Mouse (Mus musculus): ENCODE data around the gene C2cd5.
"Not testable (repeated sequence)": the region's sequence is repeated elsewhere in the genome, so short reads cannot be mapped to it uniquely, and the experiment has no call there.

C2cd5 gene

DNA sequence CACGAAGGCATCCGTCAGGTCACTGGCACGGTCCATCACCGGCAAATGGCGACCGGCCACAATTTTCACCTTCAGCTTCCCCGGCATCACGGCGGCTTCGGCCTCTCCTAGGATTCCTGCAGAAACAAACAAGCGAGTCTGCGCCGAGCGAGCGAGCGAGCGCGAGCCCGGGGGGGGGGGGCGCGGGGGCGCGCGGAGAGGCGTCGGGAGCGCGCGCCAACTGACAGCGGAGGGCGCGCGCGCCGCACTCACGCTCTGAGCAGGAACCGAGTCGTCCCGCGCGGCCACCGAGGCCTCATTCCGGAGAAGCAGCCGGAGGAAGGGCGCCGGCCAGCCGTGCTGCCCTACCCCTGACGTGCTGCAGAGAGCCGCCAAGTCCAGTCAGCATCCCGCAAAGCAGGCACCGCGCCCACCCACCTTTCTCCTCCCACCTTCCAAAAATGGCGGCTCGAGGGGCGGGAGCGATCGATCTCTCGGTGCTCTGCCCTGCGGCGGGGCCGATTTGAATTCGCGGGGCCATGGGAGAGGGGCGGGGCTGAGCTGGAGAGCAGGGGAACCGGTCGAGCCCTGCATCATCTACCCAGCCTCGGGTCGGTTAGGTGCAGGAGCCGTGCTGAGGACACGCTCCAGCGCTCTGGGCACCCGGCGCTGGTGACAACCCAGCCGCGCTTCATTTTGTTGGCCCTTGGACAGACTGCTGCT lies at the start of gene C2cd5:
Gene C2cd5 (minus strand): TSS at position 461 of the 702 bp plus-strand sequence.
- DNase-seq (ENCODE audit: low read depth, low spot score): peak; percentile 92

GRCm38 (mm10) chr6:143148868-143149267 lies 48.9 kb upstream of the C2cd5 start:
- DNase-seq (ENCODE audit: low read depth, low spot score): no peak

- DNase-seq (ENCODE audit: low read depth, low spot score): no peak
These were observed 46.8 kb upstream of the C2cd5 start for GRCm38 (mm10) chr6:143146756-143147155.

DNA sequence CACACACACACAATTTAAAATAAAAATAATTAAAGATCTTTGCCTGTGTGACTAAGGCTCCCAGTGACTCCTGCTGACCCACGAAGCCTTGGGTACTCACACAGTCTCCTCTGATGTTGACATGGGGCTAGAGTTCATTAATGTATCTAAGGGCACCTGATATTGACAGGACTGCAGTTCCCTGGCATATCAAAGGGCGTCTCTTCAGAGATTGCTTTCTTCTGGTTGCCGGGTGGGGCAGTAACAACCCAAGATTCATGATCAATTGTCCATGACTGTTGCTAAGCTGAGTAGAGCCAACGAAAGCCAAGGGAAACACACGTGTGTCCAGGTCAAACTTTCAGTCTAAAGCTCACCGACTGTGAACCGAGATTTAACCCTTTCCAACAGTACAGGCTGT lies 45.1 kb upstream of the C2cd5 start:
- no peak for DNase-seq (ENCODE audit: low read depth, low spot score)

DNA sequence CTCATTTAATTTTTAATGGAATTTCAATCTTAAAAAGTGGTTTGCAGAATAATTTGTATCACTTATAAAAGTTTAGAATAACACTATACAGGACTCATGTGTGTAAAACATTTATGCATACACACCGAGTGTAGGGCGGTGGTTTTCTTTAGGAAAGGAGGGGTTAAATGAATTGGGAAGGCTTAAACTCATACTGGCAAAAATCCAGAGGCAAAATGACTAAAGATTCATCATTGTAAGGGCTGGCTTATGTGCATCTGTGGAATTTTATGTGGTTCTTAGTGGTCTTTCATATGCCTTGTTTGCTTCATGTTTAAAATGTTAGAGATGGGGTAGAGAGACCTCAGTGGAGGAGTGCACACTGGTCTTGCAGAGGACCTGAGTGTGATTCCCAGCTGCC lies 44.6 kb upstream of the C2cd5 start:
- no peak for DNase-seq (ENCODE audit: low read depth, low spot score)

DNA sequence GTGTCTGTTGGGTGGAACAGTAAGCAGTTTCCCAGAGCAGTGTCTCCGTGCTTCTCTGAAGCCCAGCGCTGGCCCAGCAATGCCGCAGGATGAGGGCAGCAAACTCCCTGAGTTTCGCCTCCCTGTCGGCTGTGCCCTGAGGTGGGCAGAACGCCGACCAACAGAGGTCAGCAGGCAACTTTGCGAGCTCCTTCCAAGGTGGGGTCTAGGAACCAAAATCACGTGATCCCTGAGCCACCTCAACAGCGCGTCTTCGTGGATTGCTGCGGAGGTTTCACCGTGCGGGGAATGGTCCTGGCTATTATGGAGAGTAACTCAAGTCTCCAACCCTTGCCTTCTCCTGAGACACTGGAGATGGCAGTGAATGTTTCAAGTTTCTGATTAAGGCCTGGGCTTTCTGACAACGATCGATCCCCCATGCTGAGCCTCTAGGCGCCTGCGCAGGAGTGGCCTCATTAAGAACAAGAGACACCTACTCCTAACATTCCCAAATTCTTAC lies 43.9 kb upstream of the C2cd5 start:
- DNase-seq (ENCODE audit: low read depth, low spot score): no peak

DNA sequence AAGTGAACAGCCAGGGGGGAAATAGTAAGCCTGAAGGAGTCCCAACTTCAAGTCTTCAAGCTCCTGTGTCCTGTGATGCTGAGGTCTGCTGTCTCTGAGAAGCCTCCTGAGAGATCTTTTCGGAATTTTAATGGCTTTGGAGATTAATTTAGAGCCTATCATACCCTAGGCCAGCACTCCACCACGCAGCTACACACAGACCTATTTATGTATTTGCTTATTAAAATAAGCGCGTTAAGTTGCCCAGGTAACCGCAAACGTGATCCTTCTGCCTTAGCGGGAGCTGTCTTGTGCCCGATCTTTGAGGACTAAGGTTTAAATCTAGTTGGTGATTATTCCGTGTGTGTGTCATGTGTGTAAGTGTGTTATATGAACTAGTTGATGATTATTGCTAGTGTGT lies 43.4 kb upstream of the C2cd5 start:
- DNase-seq (ENCODE audit: low read depth, low spot score): no peak

GRCm38 (mm10) chr6:143142861-143143260 lies 42.9 kb upstream of the C2cd5 start:
- DNase-seq (ENCODE audit: low read depth, low spot score): no peak

- not testable (repeated sequence) for DNase-seq (ENCODE audit: low read depth, low spot score)
These were observed 42.0 kb upstream of the C2cd5 start for GRCm38 (mm10) chr6:143141624-143142592.

DNA sequence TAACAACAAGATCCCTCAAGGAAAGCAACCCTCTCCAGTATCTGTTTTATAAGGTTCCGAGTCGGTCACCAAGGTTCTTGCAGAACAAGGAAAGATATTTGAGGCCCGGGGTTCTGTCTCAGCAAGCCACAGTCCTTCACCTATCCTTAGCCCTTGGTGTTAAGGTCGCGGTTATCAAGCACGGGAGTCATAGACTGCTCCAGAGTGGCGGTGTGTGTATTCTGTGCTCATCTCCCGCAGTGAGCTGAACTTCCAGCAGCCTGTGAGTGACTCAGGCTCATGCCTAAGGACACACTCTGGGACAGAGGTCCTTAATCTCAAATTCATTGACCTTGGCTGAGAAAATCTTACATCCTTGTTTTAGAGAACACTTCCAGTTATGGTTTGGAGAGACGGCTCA lies 40.9 kb upstream of the C2cd5 start:
- DNase-seq (ENCODE audit: low read depth, low spot score): no peak

GRCm38 (mm10) chr6:143139417-143139816 lies 39.5 kb upstream of the C2cd5 start:
- no peak for DNase-seq (ENCODE audit: low read depth, low spot score)

- DNase-seq (ENCODE audit: low read depth, low spot score): no peak
These were observed 37.4 kb upstream of the C2cd5 start for GRCm38 (mm10) chr6:143137341-143137740.

DNA sequence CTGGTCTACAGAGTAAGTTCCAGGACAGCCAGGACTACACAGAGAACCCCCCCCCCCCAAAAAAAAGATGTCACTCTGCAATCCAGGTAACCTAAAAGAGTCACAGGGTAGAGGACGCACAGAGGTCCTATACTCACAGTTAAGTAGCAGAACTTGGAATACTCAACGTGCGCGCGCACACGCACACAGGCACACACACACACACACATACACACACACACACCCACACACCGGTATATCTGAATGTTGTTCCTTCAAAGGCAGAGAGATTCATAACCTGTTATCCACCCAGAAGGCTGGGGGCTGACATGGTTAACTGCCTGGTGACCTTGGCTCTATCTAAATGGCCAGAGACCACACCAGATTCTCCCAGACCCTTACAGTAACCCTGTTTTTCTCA lies 36.7 kb upstream of the C2cd5 start:
- no peak for DNase-seq (ENCODE audit: low read depth, low spot score)

DNA sequence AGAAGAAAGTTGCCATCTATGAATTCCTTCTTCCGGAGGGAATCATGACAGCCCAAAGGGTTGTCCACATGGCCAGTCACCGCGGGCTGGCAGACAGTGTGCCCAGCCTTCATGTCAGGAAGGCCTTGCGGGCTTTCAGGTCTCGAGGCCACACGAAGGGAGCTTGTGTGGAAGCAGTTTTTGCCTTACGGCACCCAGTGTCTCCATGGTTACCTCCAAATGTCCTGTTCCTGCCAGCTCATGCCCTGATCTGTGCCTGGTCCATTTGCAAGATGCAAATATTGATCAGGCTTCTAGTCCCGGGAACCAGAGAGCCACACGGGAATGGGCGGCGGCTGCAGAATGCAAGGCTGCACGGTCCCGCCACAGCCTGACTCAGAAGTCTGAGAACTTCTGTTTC lies 35.2 kb upstream of the C2cd5 start:
- DNase-seq (ENCODE audit: low read depth, low spot score): no peak

DNA sequence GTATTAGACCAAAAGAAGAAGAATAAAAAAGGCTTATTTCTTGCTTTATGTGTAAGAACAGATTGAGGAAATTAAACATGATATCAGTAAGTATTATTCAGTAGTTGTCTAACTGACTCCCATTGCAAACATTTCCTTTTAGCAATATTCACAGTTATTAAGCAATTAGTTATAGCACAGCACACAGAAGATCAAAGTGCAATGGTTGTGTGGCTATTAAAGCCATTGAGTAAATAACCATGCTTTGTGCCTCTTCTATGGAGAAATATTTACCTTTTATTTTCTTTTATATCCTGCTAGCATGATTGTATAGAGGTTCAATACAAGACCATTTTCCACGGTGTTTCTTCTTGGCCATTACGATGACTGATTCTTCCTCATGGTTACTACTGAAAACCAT lies 33.2 kb upstream of the C2cd5 start:
- no peak for DNase-seq (ENCODE audit: low read depth, low spot score)

GRCm38 (mm10) chr6:143131895-143132652 lies 32.1 kb upstream of the C2cd5 start:
- DNase-seq (ENCODE audit: low read depth, low spot score): no peak

DNA sequence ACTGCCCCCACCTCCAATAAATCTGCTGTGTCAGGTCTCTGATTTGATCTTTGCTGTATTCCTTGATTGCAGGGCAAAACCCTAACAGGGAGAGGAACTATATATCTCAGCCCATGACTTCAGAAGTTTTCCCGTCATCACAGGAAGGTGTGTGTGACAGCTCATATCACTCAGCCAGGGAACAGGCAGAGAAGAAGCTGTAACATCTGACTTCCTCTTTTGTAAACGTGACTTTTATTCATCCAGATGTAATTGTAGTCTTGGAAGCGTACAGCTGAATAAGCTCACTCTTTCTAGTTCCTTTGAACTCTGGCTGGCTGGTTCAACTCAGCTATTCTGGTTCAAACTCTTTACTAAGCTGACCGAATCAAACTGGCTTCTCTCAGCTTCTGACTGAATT lies 30.5 kb upstream of the C2cd5 start:
- no peak for DNase-seq (ENCODE audit: low read depth, low spot score)

GRCm38 (mm10) chr6:143129952-143130351 lies 30.0 kb upstream of the C2cd5 start:
- no peak for DNase-seq (ENCODE audit: low read depth, low spot score)

GRCm38 (mm10) chr6:143129466-143129865 lies 29.5 kb upstream of the C2cd5 start:
- no peak for DNase-seq (ENCODE audit: low read depth, low spot score)

GRCm38 (mm10) chr6:143125721-143126120 lies 25.8 kb upstream of the C2cd5 start:
- no peak for DNase-seq (ENCODE audit: low read depth, low spot score)

DNA sequence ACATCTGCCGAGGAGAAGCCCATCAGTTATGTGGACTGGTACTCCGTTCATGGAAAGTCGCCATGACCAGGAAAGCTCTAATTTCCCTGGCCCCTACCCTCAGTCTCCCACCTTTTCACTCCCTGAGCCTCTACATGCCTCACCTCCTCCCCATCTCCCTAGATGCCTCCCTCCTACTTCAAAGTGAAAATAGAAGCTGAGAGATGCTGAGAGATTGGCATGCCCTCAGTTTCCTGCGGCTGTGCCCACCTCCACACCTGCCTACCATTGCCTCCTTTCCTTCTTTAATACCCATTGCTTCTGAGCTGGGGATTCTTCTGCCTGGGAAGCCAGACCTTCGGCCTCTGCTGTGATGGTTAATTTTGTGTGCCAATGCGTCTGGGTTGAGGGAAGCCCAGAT lies 19.4 kb upstream of the C2cd5 start:
- no peak for DNase-seq (ENCODE audit: low read depth, low spot score)

DNA sequence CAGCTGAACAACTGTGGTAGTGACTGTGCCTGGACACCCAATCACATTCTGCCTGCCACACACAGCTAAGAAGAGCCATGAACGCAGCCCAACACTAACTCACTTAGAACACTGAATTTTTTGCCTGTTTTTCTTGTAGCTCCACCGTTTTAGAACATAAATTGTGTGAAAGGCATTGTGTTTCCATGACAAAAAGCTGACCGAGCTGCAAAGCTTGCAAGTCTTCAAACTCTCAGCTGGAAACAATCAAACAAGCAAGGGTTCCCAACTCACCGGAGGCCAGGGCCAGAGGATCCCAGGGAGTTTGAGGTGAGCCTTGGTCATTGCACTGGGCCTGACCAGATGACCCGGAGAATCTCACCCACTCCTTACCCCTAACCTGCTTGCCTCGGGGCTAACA lies 16.8 kb upstream of the C2cd5 start:
- DNase-seq (ENCODE audit: low read depth, low spot score): no peak

All from telencephalon, adult 2 months (tissue).